Mouse (Mus musculus): ENCODE measurements around the gene Gss. TPM values are rescaled to one million over a fixed set of nuclear protein-coding genes. Genes with fewer than 3 reads are reported as not detected.
"Not testable (repeated sequence)": the region's sequence is repeated elsewhere in the genome, so short reads cannot be mapped to it uniquely, and the experiment has no call there.

Gss gene
- total RNA-seq, 2 experiments from 2014 or later, result 11.6 to 15.2 TPM

- DNase-seq (ENCODE audit: low spot score in 2 of 2), result no peak
These were observed 16.0 kb downstream of the Gss start for GRCm38 (mm10) chr2:155576656-155577055.

- DNase-seq (ENCODE audit: low spot score in 2 of 2), result peak; percentile 49 to 65
These were observed 17.9 kb downstream of the Gss start for GRCm38 (mm10) chr2:155574700-155575099.

- no peak for DNase-seq (ENCODE audit: low spot score in 2 of 2)
These were observed 18.6 kb downstream of the Gss start for GRCm38 (mm10) chr2:155573996-155574395.

GRCm38 (mm10) chr2:155573001-155573400 lies 19.6 kb downstream of the Gss start:
- no peak for DNase-seq (ENCODE audit: low spot score in 2 of 2)

- no peak for DNase-seq (ENCODE audit: low spot score in 2 of 2)
These were observed 23.3 kb downstream of the Gss start for GRCm38 (mm10) chr2:155569223-155569807.

GRCm38 (mm10) chr2:155567751-155568150 lies 24.9 kb downstream of the Gss start:
- no peak for DNase-seq (ENCODE audit: low spot score in 2 of 2)

GRCm38 (mm10) chr2:155562934-155563333 lies 29.7 kb downstream of the Gss start:
- DNase-seq (ENCODE audit: low spot score in 2 of 2), result no peak

- no peak for DNase-seq (ENCODE audit: low spot score in 2 of 2)
These were observed 30.4 kb downstream of the Gss start for GRCm38 (mm10) chr2:155562209-155562608.

GRCm38 (mm10) chr2:155554426-155554985 lies 38.1 kb downstream of the Gss start:
- DNase-seq (ENCODE audit: low spot score in 2 of 2), result no peak

- DNase-seq (ENCODE audit: low spot score in 2 of 2), result no peak
These were observed 39.7 kb downstream of the Gss start for GRCm38 (mm10) chr2:155552949-155553354.

- no peak for DNase-seq (ENCODE audit: low spot score in 2 of 2)
These were observed 40.3 kb downstream of the Gss start for GRCm38 (mm10) chr2:155552336-155552735.

- DNase-seq (ENCODE audit: low spot score in 2 of 2), result no peak
These were observed 45.7 kb downstream of the Gss start for GRCm38 (mm10) chr2:155546955-155547354.

- no peak for DNase-seq (ENCODE audit: low spot score in 2 of 2)
These were observed 51.7 kb downstream of the Gss start for GRCm38 (mm10) chr2:155540822-155541458.

GRCm38 (mm10) chr2:155539696-155540095 lies 52.9 kb downstream of the Gss start:
- DNase-seq (ENCODE audit: low spot score in 2 of 2), result no peak

GRCm38 (mm10) chr2:155538463-155539057 lies 54.0 kb downstream of the Gss start:
- not testable (repeated sequence) for DNase-seq (ENCODE audit: low spot score in 2 of 2)

- no peak for DNase-seq (ENCODE audit: low spot score in 2 of 2)
These were observed 54.7 kb downstream of the Gss start for GRCm38 (mm10) chr2:155537761-155538462.

- no peak for DNase-seq (ENCODE audit: low spot score in 2 of 2)
These were observed 56.3 kb downstream of the Gss start for GRCm38 (mm10) chr2:155536292-155536691.

GRCm38 (mm10) chr2:155527367-155527766 lies 65.2 kb downstream of the Gss start:
- DNase-seq (ENCODE audit: low spot score in 2 of 2), result no peak

- no peak for DNase-seq (ENCODE audit: low spot score in 2 of 2)
These were observed 68.2 kb downstream of the Gss start for GRCm38 (mm10) chr2:155524378-155524777.

- no peak for DNase-seq (ENCODE audit: low spot score in 2 of 2)
These were observed 68.9 kb downstream of the Gss start for GRCm38 (mm10) chr2:155523706-155524105.

- DNase-seq (ENCODE audit: low spot score in 2 of 2), result no peak
These were observed 73.9 kb downstream of the Gss start for GRCm38 (mm10) chr2:155518531-155519270.
